Mouse (Mus musculus): ENCODE data around the gene Naif1. TPM values are rescaled to one million over a fixed set of nuclear protein-coding genes. Genes with fewer than 3 reads are reported as not detected.

Naif1 gene
- polyA plus RNA-seq, 1 experiment from 2014 or later: 5.4 TPM

- peaks cover 19% of the 10 kb centered on the region; the same call in 1 of the 2 replicates for H3K4me1 ChIP-seq (ENCODE audit: control insufficient read depth, insufficient read depth, low read length)
- peak; percentile 92 for ATAC-seq (ENCODE audit: low read depth)
Measured at GRCm38 (mm10) chr2:32450881-32451844, 906 bp downstream of the Naif1 start, which contains the start of gene Slc25a25. Gene Slc25a25 (minus strand): TSS chr2:32451445.

DNA sequence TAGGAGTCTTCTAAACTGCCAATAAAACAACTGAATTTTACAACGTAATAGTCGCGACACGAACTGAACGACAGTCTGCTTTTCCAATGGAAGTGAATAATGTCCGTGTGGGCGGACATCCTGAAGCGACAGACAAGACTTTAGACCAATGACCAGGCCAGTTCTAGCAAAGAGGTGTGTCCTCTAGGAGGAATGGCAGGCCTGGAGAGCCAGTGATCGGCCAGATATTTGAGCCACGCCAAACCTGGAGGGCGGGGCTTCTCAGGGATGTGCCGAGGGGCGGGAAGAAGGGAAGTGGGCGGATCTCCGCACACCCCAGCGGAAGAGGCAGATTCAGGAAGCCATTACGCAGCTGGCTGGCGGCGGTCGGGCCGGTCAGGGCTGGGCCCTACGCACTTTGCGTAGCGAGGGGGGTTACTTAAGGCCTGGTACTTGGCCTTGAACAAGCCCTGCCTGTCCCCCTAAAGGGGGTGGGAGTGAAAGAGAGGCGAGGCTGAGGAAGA, 1.7 kb downstream of the Naif1 start:
- under 1% methylated on average over 25 of the region's 25 CpGs for whole genome bisulfite sequencing
- Histone ChIP-seq H3K9ac (replicated peaks; ENCODE audit: low read depth, low read length) (no peak overlapping the region; the same call in 1 of the 2 replicates), H3K4me2 (ENCODE audit: low read depth, low read length) (peak overlapping the region; percentile 70), H3K27ac (ENCODE audit: low read depth, low read length) (peak overlapping the region; percentile 95), H3K4me1 (ENCODE audit: control insufficient read depth, insufficient read depth, low read length) (peaks cover 19% of the 10 kb centered on the region; the same call in 1 of the 2 replicates), H3K4me3 (ENCODE audit: low read depth, low read length) (peak overlapping the region; percentile 58), H3K36me3 (ENCODE audit: control insufficient read depth, insufficient read depth, low read length) (0 out of 2 replicates have a peak, but pooled peaks cover 3% of the 10 kb centered on the region), H3K9me3 (ENCODE audit: control insufficient read depth, low read length) (no peaks in the 10 kb centered on the region), H3K27me3 (ENCODE audit: control insufficient read depth, insufficient read depth, low read length) (no peaks in the 10 kb centered on the region)
- peak; percentile 97 for ATAC-seq (ENCODE audit: low read depth)

More at GRCm38 (mm10) chr2:32450881-32451844, 906 bp downstream of the Naif1 start, which contains the start of gene Slc25a25:
- H3K27ac ChIP-seq (ENCODE audit: low read depth, low read length): peak within 1 kb of the TSS; percentile 95
- no peaks in the 10 kb centered on the region for H3K27me3 ChIP-seq (ENCODE audit: control insufficient read depth, insufficient read depth, low read length)
- H3K4me3 ChIP-seq (ENCODE audit: low read depth, low read length): peak within 1 kb of the TSS; percentile 58
- under 1% methylated on average over 96 of the region's 103 CpGs for WGBS
- peak within 1 kb of the TSS; percentile 70 for H3K4me2 ChIP-seq (ENCODE audit: low read depth, low read length)
- no peaks in the 10 kb centered on the region for H3K9me3 ChIP-seq (ENCODE audit: control insufficient read depth, low read length)
- 0 out of 2 replicates have a peak, but pooled peaks cover 3% of the 10 kb centered on the region for H3K36me3 ChIP-seq (ENCODE audit: control insufficient read depth, insufficient read depth, low read length)
- H3K9ac ChIP-seq (replicated peaks; ENCODE audit: low read depth, low read length): peak within 1 kb of the TSS; percentile 59

GRCm38 (mm10) chr2:32452441-32452971, 2.2 kb downstream of the Naif1 start:
- 96% methylated on average over 16 of the region's 16 CpGs for WGBS
- ATAC-seq (ENCODE audit: low read depth): no peak
- peak overlapping the region; percentile 70 for H3K4me2 ChIP-seq (ENCODE audit: low read depth, low read length)
- peaks cover 19% of the 10 kb centered on the region; the same call in 1 of the 2 replicates for H3K4me1 ChIP-seq (ENCODE audit: control insufficient read depth, insufficient read depth, low read length)
- H3K9ac ChIP-seq (replicated peaks; ENCODE audit: low read depth, low read length): no peak overlapping the region
- peak overlapping the region; percentile 58 for H3K4me3 ChIP-seq (ENCODE audit: low read depth, low read length)
- H3K36me3 ChIP-seq (ENCODE audit: control insufficient read depth, insufficient read depth, low read length): 0 out of 2 replicates have a peak, but pooled peaks cover 3% of the 10 kb centered on the region
- H3K27ac ChIP-seq (ENCODE audit: low read depth, low read length): no peak overlapping the region
- H3K9me3 ChIP-seq (ENCODE audit: control insufficient read depth, low read length): no peaks in the 10 kb centered on the region
- no peaks in the 10 kb centered on the region for H3K27me3 ChIP-seq (ENCODE audit: control insufficient read depth, insufficient read depth, low read length)

DNA sequence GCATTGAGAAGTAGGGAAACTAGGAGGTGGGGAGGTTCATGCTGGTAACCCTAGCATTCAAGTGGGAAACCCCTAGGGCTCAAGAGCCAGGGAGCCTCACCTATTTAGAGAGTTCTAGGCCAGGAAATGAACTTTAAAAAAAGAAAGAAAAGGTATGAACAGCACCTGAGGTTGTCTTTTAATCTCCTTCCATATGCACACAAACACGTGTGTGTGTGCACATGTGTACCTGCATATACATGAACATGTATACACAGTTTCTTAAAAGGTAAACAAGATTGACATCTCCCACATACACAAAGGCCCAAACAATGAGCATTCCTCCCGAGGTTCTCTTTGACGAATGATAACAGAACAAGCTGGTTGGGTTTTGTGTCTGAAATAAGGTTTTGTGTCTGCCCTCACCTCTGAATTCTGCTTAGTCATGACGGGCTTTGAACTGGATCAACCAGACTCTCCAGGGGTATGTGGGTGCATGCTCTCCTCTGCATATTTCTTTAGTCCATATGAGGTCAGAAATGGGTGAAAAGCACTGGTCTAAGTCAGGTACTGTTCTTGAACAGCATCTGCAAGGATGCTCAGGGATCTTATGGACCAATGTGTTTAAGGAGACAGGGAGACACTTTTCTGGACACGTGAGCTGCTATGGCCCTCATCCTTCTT, 3.5 kb downstream of the Naif1 start:
- no peak overlapping the region for H3K4me3 ChIP-seq (ENCODE audit: low read depth, low read length)
- no peak overlapping the region for H3K4me2 ChIP-seq (ENCODE audit: low read depth, low read length)
- 0 out of 2 replicates have a peak, but pooled peaks cover 3% of the 10 kb centered on the region for H3K36me3 ChIP-seq (ENCODE audit: control insufficient read depth, insufficient read depth, low read length)
- peaks cover 16% of the 10 kb centered on the region; the same call in 1 of the 2 replicates for H3K4me1 ChIP-seq (ENCODE audit: control insufficient read depth, insufficient read depth, low read length)
- no peak overlapping the region for H3K27ac ChIP-seq (ENCODE audit: low read depth, low read length)
- 88% methylated on average over 5 of the region's 5 CpGs for WGBS
- no peaks in the 10 kb centered on the region for H3K9me3 ChIP-seq (ENCODE audit: control insufficient read depth, low read length)
- no peaks in the 10 kb centered on the region for H3K27me3 ChIP-seq (ENCODE audit: control insufficient read depth, insufficient read depth, low read length)
- H3K9ac ChIP-seq (replicated peaks; ENCODE audit: low read depth, low read length): no peak overlapping the region
- ATAC-seq (ENCODE audit: low read depth): no peak

DNA sequence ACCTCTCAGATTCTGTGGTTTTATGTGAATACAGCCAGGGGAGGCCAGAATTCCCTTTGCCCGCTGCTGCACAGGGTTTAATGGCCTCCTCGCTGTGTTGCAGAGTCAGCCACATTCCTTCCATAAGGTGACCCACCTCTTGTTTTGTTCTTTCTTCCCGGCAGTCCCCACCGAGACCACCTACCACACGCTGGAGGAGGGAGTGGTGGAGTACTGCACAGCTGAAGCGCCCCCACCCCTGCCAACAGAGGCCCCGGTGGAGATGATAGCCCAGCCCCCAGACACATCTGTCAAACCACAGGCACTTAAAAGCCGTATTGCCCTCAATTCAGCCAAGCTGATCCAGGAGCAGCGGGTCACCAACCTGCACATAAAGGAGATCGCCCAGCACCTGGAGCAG, 4.4 kb downstream of the Naif1 start:
- Histone ChIP-seq H3K27ac (ENCODE audit: low read depth, low read length) (no peak overlapping the region), H3K4me3 (ENCODE audit: low read depth, low read length) (no peak overlapping the region), H3K27me3 (ENCODE audit: control insufficient read depth, insufficient read depth, low read length) (no peaks in the 10 kb centered on the region), H3K4me2 (ENCODE audit: low read depth, low read length) (no peak overlapping the region), H3K9ac (replicated peaks; ENCODE audit: low read depth, low read length) (no peak overlapping the region), H3K9me3 (ENCODE audit: control insufficient read depth, low read length) (no peaks in the 10 kb centered on the region), H3K4me1 (ENCODE audit: control insufficient read depth, insufficient read depth, low read length) (peaks cover 16% of the 10 kb centered on the region; the same call in 1 of the 2 replicates), H3K36me3 (ENCODE audit: control insufficient read depth, insufficient read depth, low read length) (0 out of 2 replicates have a peak, but pooled peaks cover 3% of the 10 kb centered on the region)
- ATAC-seq (ENCODE audit: low read depth): no peak
- 48% methylated on average over 10 of the region's 10 CpGs for WGBS

DNA sequence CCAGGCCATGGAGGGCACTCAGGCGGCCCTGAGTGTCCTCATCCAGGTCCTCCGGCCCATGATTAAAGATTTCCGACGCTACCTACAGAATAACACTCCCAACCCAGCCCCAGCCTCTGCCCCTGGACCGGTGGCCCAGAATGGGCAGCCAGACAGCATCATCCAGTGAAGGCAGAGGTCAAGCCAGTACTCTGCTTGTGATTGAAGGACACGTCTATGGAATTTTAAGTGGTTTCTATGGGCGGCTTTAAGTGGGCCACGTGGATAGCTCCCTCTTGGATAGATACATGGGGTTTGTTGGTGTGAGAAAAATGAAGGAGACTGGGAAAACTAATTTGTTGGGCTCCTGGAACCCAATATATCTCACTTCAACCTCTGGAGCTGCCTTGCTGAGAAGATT, 4.8 kb downstream of the Naif1 start:
- Histone ChIP-seq H3K36me3 (ENCODE audit: control insufficient read depth, insufficient read depth, low read length) (0 out of 2 replicates have a peak, but pooled peaks cover 3% of the 10 kb centered on the region), H3K27ac (ENCODE audit: low read depth, low read length) (no peak overlapping the region), H3K9ac (replicated peaks; ENCODE audit: low read depth, low read length) (no peak overlapping the region), H3K4me1 (ENCODE audit: control insufficient read depth, insufficient read depth, low read length) (peaks cover 16% of the 10 kb centered on the region; the same call in 1 of the 2 replicates), H3K4me3 (ENCODE audit: low read depth, low read length) (no peak overlapping the region), H3K27me3 (ENCODE audit: control insufficient read depth, insufficient read depth, low read length) (no peaks in the 10 kb centered on the region), H3K4me2 (ENCODE audit: low read depth, low read length) (no peak overlapping the region), H3K9me3 (ENCODE audit: control insufficient read depth, low read length) (no peaks in the 10 kb centered on the region)
- WGBS: 88% methylated on average over 8 of the region's 8 CpGs
- ATAC-seq (ENCODE audit: low read depth): no peak

DNA sequence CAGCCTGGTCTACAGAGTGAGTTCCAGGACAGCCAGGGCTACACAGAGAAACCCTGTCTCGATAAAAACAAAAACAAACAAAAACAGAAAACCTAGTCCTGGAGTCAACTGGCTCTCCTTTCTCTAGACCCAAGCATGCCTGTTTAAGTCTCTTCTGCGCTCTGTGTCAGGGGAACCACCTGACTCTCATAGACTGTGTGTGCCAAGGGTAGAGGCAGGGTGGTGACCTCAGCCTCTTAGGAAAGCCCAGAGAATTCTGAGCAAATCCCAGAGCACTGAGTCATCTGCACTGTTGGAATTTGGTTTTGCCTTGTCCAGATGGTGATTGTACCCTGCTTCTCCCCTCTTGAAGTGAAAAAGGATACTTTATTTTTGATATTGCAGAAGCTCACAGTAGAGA, 8.0 kb downstream of the Naif1 start:
- no peak overlapping the region for H3K4me2 ChIP-seq (ENCODE audit: low read depth, low read length)
- H3K27me3 ChIP-seq (ENCODE audit: control insufficient read depth, insufficient read depth, low read length): no peaks in the 10 kb centered on the region
- WGBS: 92% methylated on average over 2 of the region's 2 CpGs
- no peak overlapping the region for H3K4me3 ChIP-seq (ENCODE audit: low read depth, low read length)
- no peaks in the 10 kb centered on the region for H3K9me3 ChIP-seq (ENCODE audit: control insufficient read depth, low read length)
- ATAC-seq (ENCODE audit: low read depth): no peak
- no peak overlapping the region for H3K9ac ChIP-seq (replicated peaks; ENCODE audit: low read depth, low read length)
- 0 out of 2 replicates have a peak, but pooled peaks cover 3% of the 10 kb centered on the region for H3K4me1 ChIP-seq (ENCODE audit: control insufficient read depth, insufficient read depth, low read length)
- 0 out of 2 replicates have a peak, but pooled peaks cover 3% of the 10 kb centered on the region for H3K36me3 ChIP-seq (ENCODE audit: control insufficient read depth, insufficient read depth, low read length)
- no peak overlapping the region for H3K27ac ChIP-seq (ENCODE audit: low read depth, low read length)

- Histone ChIP-seq H3K27ac (ENCODE audit: low read depth, low read length) (no peak overlapping the region), H3K4me1 (ENCODE audit: control insufficient read depth, insufficient read depth, low read length) (no peaks in the 10 kb centered on the region), H3K4me3 (ENCODE audit: low read depth, low read length) (no peak overlapping the region), H3K9me3 (ENCODE audit: control insufficient read depth, low read length) (no peaks in the 10 kb centered on the region), H3K9ac (replicated peaks; ENCODE audit: low read depth, low read length) (no peak overlapping the region), H3K27me3 (ENCODE audit: control insufficient read depth, insufficient read depth, low read length) (no peaks in the 10 kb centered on the region), H3K4me2 (ENCODE audit: low read depth, low read length) (no peak overlapping the region), H3K36me3 (ENCODE audit: control insufficient read depth, insufficient read depth, low read length) (0 out of 2 replicates have a peak, but pooled peaks cover 3% of the 10 kb centered on the region)
- 95% methylated on average over 2 of the region's 2 CpGs for WGBS
- ATAC-seq (ENCODE audit: low read depth): no peak
Measured at GRCm38 (mm10) chr2:32459657-32460056, 9.4 kb downstream of the Naif1 start.
